In the genomic region with DNA sequence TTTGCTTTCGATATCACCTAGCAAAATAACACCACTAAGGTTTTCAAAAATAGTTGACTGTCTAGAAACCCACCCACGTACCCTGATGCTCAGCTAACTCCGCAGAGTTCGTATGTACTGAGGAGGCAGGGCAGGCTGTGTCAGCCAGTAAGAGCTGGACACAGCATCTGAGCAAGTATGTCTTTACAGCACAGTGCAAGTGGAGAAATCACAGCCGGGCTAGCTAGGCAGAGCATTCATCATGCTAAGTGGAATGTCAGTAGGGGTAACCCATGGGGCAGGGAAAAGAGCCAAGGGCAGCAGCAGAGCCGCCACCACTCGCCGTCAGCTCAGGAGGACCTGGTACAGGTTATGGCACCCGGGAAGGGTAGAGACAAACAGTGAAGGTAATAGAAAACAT, we compare ENCODE assay signal across 22 mouse cellular contexts.
A peak's percentile ranks its signal among the peaks of the same experiment; 100 is the strongest.
DNase-seq lines count a peak whose midpoint lies in the region; ATAC-seq and TF ChIP-seq lines count a peak whose summit lies in the region.
"Had no signal": no experiment of that assay in that cellular context is flagged by ENCODE, and none has a peak within 500 bp of the region (broad histone marks: within the 10 kb centered on the region; RNA-seq: fewer than 3 reads in every experiment).

No protein-coding gene starts in this region.

- H3K9me3 ChIP-seq in embryonic facial prominence, embryonic 14.5 days (ENCODE audit: control insufficient read depth, low read length), result no peaks in the 10 kb centered on the region
- no peaks in the 10 kb centered on the region for H3K9me3 ChIP-seq in embryonic facial prominence, embryonic 10.5 days
- no peaks in the 10 kb centered on the region for H3K9me3 ChIP-seq in kidney, embryonic 16.5 days (ENCODE audit: low read length)
- H3K9me3 ChIP-seq in limb, embryonic 10.5 days (replicated peaks), result no peaks in the 10 kb centered on the region
- H3K9me3 ChIP-seq: embryonic facial prominence, embryonic 13.5 days; hindbrain, embryonic 15.5 days; liver, embryonic 15.5 days; midbrain, embryonic 12.5 days; neural tube, embryonic 15.5 days had no signal

- H3K36me3 ChIP-seq in embryonic facial prominence, embryonic 14.5 days (ENCODE audit: control insufficient read depth, insufficient read depth, low read length), result no peaks in the 10 kb centered on the region
- no peaks in the 10 kb centered on the region for H3K36me3 ChIP-seq in embryonic facial prominence, embryonic 10.5 days (replicated peaks)
- no peaks in the 10 kb centered on the region for H3K36me3 ChIP-seq in kidney, adult 2 months (ENCODE audit: control insufficient read depth, insufficient read depth, low read length)
- no peaks in the 10 kb centered on the region for H3K36me3 ChIP-seq in kidney, embryonic 16.5 days (ENCODE audit: insufficient read depth, low read length)
- H3K36me3 ChIP-seq in limb, embryonic 10.5 days, result no peaks in the 10 kb centered on the region
- H3K36me3 ChIP-seq: embryonic facial prominence, embryonic 13.5 days; hindbrain, embryonic 15.5 days; liver, embryonic 15.5 days; midbrain, embryonic 12.5 days; neural tube, embryonic 15.5 days had no signal

- no peak overlapping the region for H3K4me3 ChIP-seq in embryonic facial prominence, embryonic 14.5 days (ENCODE audit: low read depth, low read length)
- no peak overlapping the region for H3K4me3 ChIP-seq in embryonic facial prominence, embryonic 10.5 days
- peak overlapping the region; percentile 12 for H3K4me3 ChIP-seq in kidney, adult 2 months (ENCODE audit: insufficient read depth, low read depth, low read length)
- H3K4me3 ChIP-seq in kidney, embryonic 16.5 days (ENCODE audit: low read length), result no peak overlapping the region
- H3K4me3 ChIP-seq in limb, embryonic 10.5 days, result no peak overlapping the region
- H3K4me3 ChIP-seq: embryonic facial prominence, embryonic 13.5 days; hindbrain, embryonic 15.5 days; liver, embryonic 15.5 days; midbrain, embryonic 12.5 days; neural tube, embryonic 15.5 days had no signal

- DNase-seq in embryonic facial prominence, embryonic 14.5 days (ENCODE audit: low spot score), result no peak
- no peak for DNase-seq in embryonic facial prominence, embryonic 10.5 days (ENCODE audit: low spot score)
- DNase-seq in kidney, adult 2 months, result peak; percentile 22
- DNase-seq in kidney, postnatal 14 days, result no peak
- peak; percentile 7 for DNase-seq in A20 (ENCODE audit: low read depth, low spot score)
- DNase-seq in natural killer cell, adult 2 months (ENCODE audit: low spot score in 2 of 2), result no peak
- no peak for DNase-seq in limb, embryonic 10.5 days (ENCODE audit: low spot score)
- DNase-seq: adrenal gland, postnatal 10 days; cerebellum, adult 11-12 months; cerebellum, postnatal 36 days; gastrocnemius, postnatal 36 days; heart, postnatal 36 days; layer of hippocampus, adult 9-11 months; thymus, adult 2 months had no signal

- H3K4me2 ChIP-seq in embryonic facial prominence, embryonic 14.5 days (ENCODE audit: low read depth, low read length), result peak overlapping the region; percentile 21
- peak overlapping the region; percentile 13 for H3K4me2 ChIP-seq in kidney, embryonic 16.5 days (replicated peaks; ENCODE audit: low read depth, low read length)
- H3K4me2 ChIP-seq: embryonic facial prominence, embryonic 13.5 days; heart, embryonic 11.5 days; hindbrain, embryonic 15.5 days; liver, embryonic 15.5 days; midbrain, embryonic 12.5 days; neural tube, embryonic 15.5 days had no signal

- H3K9ac ChIP-seq in embryonic facial prominence, embryonic 14.5 days (ENCODE audit: low read depth, low read length), result no peak overlapping the region
- H3K9ac ChIP-seq in kidney, embryonic 16.5 days (replicated peaks; ENCODE audit: low read length), result no peak overlapping the region
- H3K9ac ChIP-seq: embryonic facial prominence, embryonic 13.5 days; hindbrain, embryonic 15.5 days; liver, embryonic 15.5 days; midbrain, embryonic 12.5 days; neural tube, embryonic 15.5 days had no signal

- 73% methylated on average over 9 of the region's 9 CpGs for WGBS in embryonic facial prominence, embryonic 14.5 days
- 86% methylated on average over 9 of the region's 9 CpGs for WGBS in embryonic facial prominence, embryonic 10.5 days
- WGBS in kidney, adult 2 months, result 34% methylated on average over 9 of the region's 9 CpGs
- WGBS in kidney, embryonic 16.5 days, result 27% methylated on average over 9 of the region's 9 CpGs
- WGBS in limb, embryonic 10.5 days, result 81% methylated on average over 9 of the region's 9 CpGs

- H3K4me1 ChIP-seq in embryonic facial prominence, embryonic 14.5 days (ENCODE audit: control insufficient read depth, insufficient read depth, low read length), result no peaks in the 10 kb centered on the region
- H3K4me1 ChIP-seq in embryonic facial prominence, embryonic 10.5 days, result peaks cover 38% of the 10 kb centered on the region
- 0 out of 2 replicates have a peak, but pooled peaks cover 3% of the 10 kb centered on the region for H3K4me1 ChIP-seq in kidney, adult 2 months (ENCODE audit: control insufficient read depth, insufficient read depth, low read length)
- peaks cover 17% of the 10 kb centered on the region; the same call in 1 of the 2 replicates for H3K4me1 ChIP-seq in kidney, embryonic 16.5 days (ENCODE audit: insufficient read depth, low read length)
- peaks cover 44% of the 10 kb centered on the region for H3K4me1 ChIP-seq in limb, embryonic 10.5 days
- H3K4me1 ChIP-seq: hindbrain, embryonic 15.5 days had no signal

- ATAC-seq in embryonic facial prominence, embryonic 14.5 days (ENCODE audit: low read depth), result no peak
- peak; percentile 43; the same call in 1 of the 2 replicates for ATAC-seq in kidney, embryonic 16.5 days (ENCODE audit: low FRiP score, low TSS enrichment)

- TF ChIP-seq CTCF in kidney, adult 2 months (conservative IDR thresholded peaks at IDR 0.05; ENCODE audit: insufficient read depth, insufficient read length, low read depth, low read length), result no peak

- H3K27me3 ChIP-seq in embryonic facial prominence, embryonic 14.5 days (replicated peaks; ENCODE audit: control insufficient read depth, insufficient read depth, low read length), result no peaks in the 10 kb centered on the region
- H3K27me3 ChIP-seq in embryonic facial prominence, embryonic 10.5 days (replicated peaks; ENCODE audit: low read depth, poor library complexity, severe bottlenecking), result no peaks in the 10 kb centered on the region
- no peaks in the 10 kb centered on the region for H3K27me3 ChIP-seq in kidney, adult 2 months (replicated peaks; ENCODE audit: control insufficient read depth, insufficient read depth, low read length)
- no peaks in the 10 kb centered on the region for H3K27me3 ChIP-seq in kidney, embryonic 16.5 days (ENCODE audit: insufficient read depth, low read length)
- H3K27me3 ChIP-seq in limb, embryonic 10.5 days (ENCODE audit: low read depth, poor library complexity, severe bottlenecking), result no peaks in the 10 kb centered on the region
- H3K27me3 ChIP-seq: embryonic facial prominence, embryonic 13.5 days; hindbrain, embryonic 15.5 days; liver, embryonic 15.5 days; midbrain, embryonic 12.5 days; neural tube, embryonic 15.5 days had no signal

- TF ChIP-seq POLR2A in kidney, adult 2 months (IDR thresholded peaks at IDR 0.05; ENCODE audit: low read depth, low read length), result no peak

- H3K27ac ChIP-seq in embryonic facial prominence, embryonic 14.5 days (replicated peaks; ENCODE audit: low read depth, low read length), result no peak overlapping the region
- H3K27ac ChIP-seq in embryonic facial prominence, embryonic 10.5 days (replicated peaks), result no peak overlapping the region
- no peak overlapping the region for H3K27ac ChIP-seq in kidney, adult 2 months (ENCODE audit: insufficient read depth, low read depth, low read length)
- H3K27ac ChIP-seq in kidney, embryonic 16.5 days (ENCODE audit: low read length), result peak overlapping the region; percentile 34; the same call in 1 of the 2 replicates
- no peak overlapping the region for H3K27ac ChIP-seq in limb, embryonic 10.5 days
- H3K27ac ChIP-seq: embryonic facial prominence, embryonic 13.5 days; hindbrain, embryonic 15.5 days; liver, embryonic 15.5 days; macrophage; midbrain, embryonic 12.5 days; neural tube, embryonic 15.5 days had no signal

Comparison
In these comparisons a context has a peak if more than half of its experiments do, and no peak if none do; other contexts are left out.
1. DNase-seq: peak in kidney, adult 2 months (single experiment) and A20 (single experiment); none in embryonic facial prominence, embryonic 14.5 days (single experiment), embryonic facial prominence, embryonic 10.5 days (single experiment), kidney, postnatal 14 days (single experiment), natural killer cell, adult 2 months (0 of 2) and limb, embryonic 10.5 days (single experiment).